Mouse (Mus musculus): ENCODE results near the gene Cryzl1. TPM values are rescaled to one million over a fixed set of nuclear protein-coding genes. Genes with fewer than 3 reads are reported as not detected.

The Cryzl1 gene
- 79.5 TPM for polyA plus RNA-seq (2017; shearing (Covaris generic))

DNA sequence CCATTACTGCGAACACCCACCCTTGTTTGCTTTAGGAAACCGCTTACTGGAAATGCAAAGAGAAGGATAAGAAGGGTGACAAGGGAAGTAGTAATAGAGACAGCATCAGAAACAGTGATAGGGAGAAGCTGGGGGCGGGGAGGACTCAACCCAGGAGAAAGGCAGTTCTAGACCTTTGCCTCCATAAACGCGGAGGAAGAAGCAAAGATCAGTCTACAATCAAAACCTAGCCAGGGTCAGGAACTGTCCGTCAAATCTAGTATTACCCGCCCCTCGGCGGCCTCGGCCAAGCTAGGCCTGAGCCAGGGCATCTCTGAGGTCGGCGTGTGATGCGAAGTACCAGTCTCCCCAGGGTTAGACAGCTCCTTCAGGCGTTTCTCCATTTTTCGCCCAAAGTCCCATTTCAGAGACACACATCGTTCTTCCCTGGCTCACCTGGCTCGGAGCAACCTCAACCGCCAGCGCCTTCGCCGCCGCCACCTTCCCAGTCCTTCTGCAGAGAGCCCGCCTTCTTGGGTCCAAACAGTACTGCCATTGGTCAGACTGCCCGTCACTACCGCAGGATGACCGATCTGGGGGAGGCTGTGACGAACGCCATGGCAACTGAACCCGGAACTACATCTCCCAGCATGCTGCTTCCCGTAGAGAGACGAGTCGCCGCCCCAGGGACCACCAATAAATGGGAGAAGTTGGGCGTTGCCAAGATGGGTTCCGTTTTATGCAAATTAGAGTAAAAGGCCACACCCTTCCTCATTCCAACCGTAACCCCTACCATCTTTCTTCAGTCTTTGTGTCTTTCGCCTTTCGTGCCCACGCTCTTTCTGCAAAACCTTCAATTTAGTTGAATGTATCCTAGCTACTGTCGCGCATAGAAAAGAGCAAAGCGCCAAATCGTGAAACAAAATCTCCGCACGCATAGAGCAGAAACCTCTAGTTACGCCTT, at the start of gene Cryzl1:
Cryzl1 (minus strand) TSS at position 853 of the 943 bp plus-strand sequence.

DNA sequence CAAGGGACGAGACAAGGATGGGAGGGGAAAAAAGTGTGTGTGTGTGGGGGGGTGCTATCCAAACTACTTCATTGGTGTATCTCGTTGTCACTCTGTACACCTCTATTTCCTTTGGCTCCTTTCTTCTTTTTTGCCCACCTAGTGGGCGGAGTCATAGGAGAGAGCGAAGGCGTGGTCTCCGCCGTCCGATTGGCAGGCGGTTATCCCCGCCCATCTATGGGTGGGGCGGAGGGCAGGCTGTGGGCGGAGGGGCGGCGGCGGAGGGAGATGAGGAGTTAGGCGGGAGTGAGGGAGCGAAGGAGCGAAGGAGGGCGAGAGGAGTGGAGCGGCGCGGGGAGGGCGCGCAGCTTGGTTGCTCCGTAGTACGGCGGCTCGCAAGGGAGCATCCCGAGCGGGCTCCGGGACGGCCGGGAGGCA, 299 bp upstream of the Cryzl1 start, which contains the start of gene Itsn1:
Itsn1 (plus strand) TSS at position 216 of the 417 bp plus-strand sequence.

GRCm38 (mm10) chr16:91688619-91689334, 40.0 kb downstream of the Cryzl1 start, which contains the start of gene Donson:
Gene Donson (minus strand): TSS chr16:91688770.

DNA sequence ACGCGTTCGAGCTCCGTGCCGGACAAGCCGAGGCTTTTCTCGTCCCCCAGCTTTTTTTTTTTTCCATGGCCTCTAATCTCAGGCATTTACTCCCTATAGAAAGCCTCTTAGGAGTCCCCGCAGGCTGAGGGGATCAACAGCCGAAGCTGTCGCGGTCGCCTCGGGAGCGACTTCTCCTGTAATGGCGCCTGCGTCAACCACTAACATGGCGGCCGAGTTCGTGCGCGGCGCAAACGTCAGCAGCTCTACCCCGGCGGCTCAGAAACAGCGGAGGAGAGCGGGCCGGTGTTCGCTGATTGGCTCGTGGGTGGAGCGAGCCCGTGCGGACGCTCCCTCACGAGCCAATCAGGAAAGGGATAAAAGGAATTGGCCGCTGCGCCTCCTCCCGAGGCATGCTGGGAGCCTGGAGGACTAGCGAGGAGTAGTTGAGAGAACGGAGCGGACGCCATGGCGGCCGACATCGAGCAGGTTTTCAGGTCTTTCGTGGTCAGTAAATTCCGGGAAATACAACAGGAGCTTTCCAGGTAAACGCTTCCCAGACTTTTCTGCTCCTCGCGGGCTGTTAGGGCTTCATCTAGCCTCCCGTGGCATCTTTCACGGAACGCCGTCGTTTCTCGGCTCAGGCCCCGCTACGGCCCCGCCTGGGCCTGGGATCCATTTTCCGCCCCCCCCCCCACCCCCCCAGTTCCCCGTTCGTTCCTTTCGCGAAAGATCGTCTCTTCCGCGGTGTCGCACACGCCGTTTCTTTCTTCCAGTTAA, 81.1 kb downstream of the Cryzl1 start, which contains the start of gene Son:
Son (plus strand) TSS at position 46 of the 759 bp plus-strand sequence.

GRCm38 (mm10) chr16:91646681-91647419, 81.9 kb downstream of the Cryzl1 start, which contains the start of gene Gart:
Gene Gart (minus strand): TSS chr16:91646952.

Other genes starting within 250 kb of the Cryzl1 start
- 194 TPM for gene Ifnar1, start 243.7 kb downstream of the Cryzl1 start, polyA plus RNA-seq (2017; shearing (Covaris generic))
- gene Ifngr2, start 181.9 kb downstream of the Cryzl1 start, polyA plus RNA-seq (2017; shearing (Covaris generic)) = 14.8 TPM
- 40.6 TPM for gene Tmem50b, start 131.2 kb downstream of the Cryzl1 start, polyA plus RNA-seq (2017; shearing (Covaris generic))
- gene Dnajc28, start 109.9 kb downstream of the Cryzl1 start, polyA plus RNA-seq (2017; shearing (Covaris generic)) = 2.7 TPM
- 127 TPM for gene Gart, start 82.0 kb downstream of the Cryzl1 start, polyA plus RNA-seq (2017; shearing (Covaris generic))
- 161 TPM for gene Son, start 81.5 kb downstream of the Cryzl1 start, polyA plus RNA-seq (2017; shearing (Covaris generic))
- 9.5 TPM for gene Donson, start 40.2 kb downstream of the Cryzl1 start, polyA plus RNA-seq (2017; shearing (Covaris generic))
- 2.3 TPM for gene Itsn1, start 306 bp upstream of the Cryzl1 start, polyA plus RNA-seq (2017; shearing (Covaris generic))